Mouse (Mus musculus): ENCODE data around the gene Zfp663. TPM values are rescaled to one million over a fixed set of nuclear protein-coding genes. Genes with fewer than 3 reads are reported as not detected.

Zfp663 gene
- polyA plus RNA-seq, 1 experiment, result not detected

DNA sequence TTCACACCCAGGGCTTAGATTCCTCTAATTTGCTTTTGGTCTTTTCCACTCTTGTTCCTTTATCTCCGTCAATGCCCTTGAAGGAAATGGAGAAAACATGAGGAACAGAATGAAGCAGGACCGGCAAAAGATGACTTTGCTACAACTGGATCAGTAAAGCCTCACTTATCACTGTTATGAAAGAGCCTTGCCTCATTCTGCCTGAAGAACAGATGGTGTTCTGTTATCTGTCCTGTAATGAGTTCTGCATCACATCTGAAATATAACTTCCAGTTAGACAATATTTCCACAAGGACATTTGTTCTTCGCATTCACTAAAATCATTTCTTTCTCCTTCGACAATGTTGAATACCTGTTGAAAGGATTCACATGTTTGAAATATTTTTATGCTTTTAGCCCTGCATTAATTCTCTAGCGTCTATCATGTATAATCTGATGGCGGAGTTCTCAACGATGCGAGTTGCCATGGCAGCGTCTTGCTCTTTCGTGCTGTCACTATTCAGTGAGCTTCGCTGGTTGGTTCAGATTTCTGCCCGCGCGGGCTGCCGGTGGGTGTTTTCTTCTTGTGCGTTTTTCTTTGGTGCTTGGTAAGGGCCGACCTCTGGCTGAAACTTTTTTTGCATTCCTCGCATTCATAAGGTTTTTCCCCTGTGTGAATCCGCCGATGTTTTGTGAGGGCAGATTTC, 16.6 kb downstream of the Zfp663 start:
- TF ChIP-seq CTCF (conservative IDR thresholded peaks at IDR 0.05; ENCODE audit: insufficient read depth, insufficient read length, low read depth, low read length) (no peak), POLR2A (IDR thresholded peaks at IDR 0.05; ENCODE audit: low read depth, low read length) (no peak)
- DNase-seq, result no peak
- H3K27me3 ChIP-seq (replicated peaks; ENCODE audit: control insufficient read depth, insufficient read depth, low read length), result no peaks in the 10 kb centered on the region
- H3K4me1 ChIP-seq (ENCODE audit: control insufficient read depth, insufficient read depth, low read length), result no peaks in the 10 kb centered on the region
- no peaks in the 10 kb centered on the region for H3K36me3 ChIP-seq (ENCODE audit: control insufficient read depth, insufficient read depth, low read length)
- H3K27ac ChIP-seq (ENCODE audit: insufficient read depth, low read depth, low read length), result no peak overlapping the region
- H3K4me3 ChIP-seq (ENCODE audit: insufficient read depth, low read depth, low read length), result no peak overlapping the region
- 86% methylated on average over 20 of the region's 20 CpGs for WGBS

GRCm38 (mm10) chr2:165349466-165349865, 19.1 kb downstream of the Zfp663 start:
- Histone ChIP-seq H3K27me3 (replicated peaks; ENCODE audit: control insufficient read depth, insufficient read depth, low read length) (no peaks in the 10 kb centered on the region), H3K36me3 (ENCODE audit: control insufficient read depth, insufficient read depth, low read length) (no peaks in the 10 kb centered on the region), H3K27ac (ENCODE audit: insufficient read depth, low read depth, low read length) (no peak overlapping the region), H3K4me1 (ENCODE audit: control insufficient read depth, insufficient read depth, low read length) (no peaks in the 10 kb centered on the region), H3K4me3 (ENCODE audit: insufficient read depth, low read depth, low read length) (no peak overlapping the region)
- WGBS, result 15% methylated on average over 8 of the region's 8 CpGs
- TF ChIP-seq CTCF (conservative IDR thresholded peaks at IDR 0.05; ENCODE audit: insufficient read depth, insufficient read length, low read depth, low read length) (no peak; the same call in 1 of the 2 replicates), POLR2A (IDR thresholded peaks at IDR 0.05; ENCODE audit: low read depth, low read length) (no peak)
- DNase-seq, result no peak

DNA sequence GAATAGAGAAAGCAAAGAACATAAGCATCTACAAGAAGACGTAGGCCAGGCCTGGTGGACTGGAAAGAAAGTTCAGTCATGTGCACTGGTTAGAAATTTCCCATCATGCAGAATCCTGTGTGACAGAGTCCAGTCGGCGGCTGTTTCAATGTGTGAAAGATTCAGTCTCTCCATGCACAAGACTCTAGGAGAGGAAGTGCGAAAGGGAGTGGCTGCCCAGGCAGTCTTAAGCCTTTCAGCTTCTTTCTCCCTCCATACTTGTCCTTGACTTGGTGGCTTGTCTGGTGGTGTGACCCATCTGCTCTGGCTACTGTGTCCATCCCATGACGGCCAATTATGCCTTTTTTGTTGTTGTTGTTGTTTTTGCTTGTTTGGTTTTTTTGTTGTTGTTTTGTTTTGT, 22.3 kb downstream of the Zfp663 start:
- no peak overlapping the region for H3K27ac ChIP-seq (ENCODE audit: insufficient read depth, low read depth, low read length)
- H3K27me3 ChIP-seq (replicated peaks; ENCODE audit: control insufficient read depth, insufficient read depth, low read length), result no peaks in the 10 kb centered on the region
- H3K36me3 ChIP-seq (ENCODE audit: control insufficient read depth, insufficient read depth, low read length), result no peaks in the 10 kb centered on the region
- TF ChIP-seq POLR2A (IDR thresholded peaks at IDR 0.05; ENCODE audit: low read depth, low read length) (no peak), CTCF (conservative IDR thresholded peaks at IDR 0.05; ENCODE audit: insufficient read depth, insufficient read length, low read depth, low read length) (no peak)
- H3K4me1 ChIP-seq (ENCODE audit: control insufficient read depth, insufficient read depth, low read length), result no peaks in the 10 kb centered on the region
- H3K4me3 ChIP-seq (ENCODE audit: insufficient read depth, low read depth, low read length), result no peak overlapping the region
- WGBS, result 76% methylated on average over 5 of the region's 5 CpGs
- DNase-seq, result no peak

GRCm38 (mm10) chr2:165337191-165337590, 31.3 kb downstream of the Zfp663 start:
- Histone ChIP-seq H3K4me1 (ENCODE audit: control insufficient read depth, insufficient read depth, low read length) (0 out of 2 replicates have a peak, but pooled peaks cover 4% of the 10 kb centered on the region), H3K36me3 (ENCODE audit: control insufficient read depth, insufficient read depth, low read length) (no peaks in the 10 kb centered on the region), H3K4me3 (ENCODE audit: insufficient read depth, low read depth, low read length) (no peak overlapping the region), H3K27me3 (replicated peaks; ENCODE audit: control insufficient read depth, insufficient read depth, low read length) (no peaks in the 10 kb centered on the region), H3K27ac (ENCODE audit: insufficient read depth, low read depth, low read length) (no peak overlapping the region)
- peak; percentile 83 for DNase-seq
- WGBS, result 17% methylated on average over 3 of the region's 3 CpGs
- TF ChIP-seq CTCF (conservative IDR thresholded peaks at IDR 0.05; ENCODE audit: insufficient read depth, insufficient read length, low read depth, low read length), result peak; percentile 80
- TF ChIP-seq POLR2A (IDR thresholded peaks at IDR 0.05; ENCODE audit: low read depth, low read length), result no peak

DNA sequence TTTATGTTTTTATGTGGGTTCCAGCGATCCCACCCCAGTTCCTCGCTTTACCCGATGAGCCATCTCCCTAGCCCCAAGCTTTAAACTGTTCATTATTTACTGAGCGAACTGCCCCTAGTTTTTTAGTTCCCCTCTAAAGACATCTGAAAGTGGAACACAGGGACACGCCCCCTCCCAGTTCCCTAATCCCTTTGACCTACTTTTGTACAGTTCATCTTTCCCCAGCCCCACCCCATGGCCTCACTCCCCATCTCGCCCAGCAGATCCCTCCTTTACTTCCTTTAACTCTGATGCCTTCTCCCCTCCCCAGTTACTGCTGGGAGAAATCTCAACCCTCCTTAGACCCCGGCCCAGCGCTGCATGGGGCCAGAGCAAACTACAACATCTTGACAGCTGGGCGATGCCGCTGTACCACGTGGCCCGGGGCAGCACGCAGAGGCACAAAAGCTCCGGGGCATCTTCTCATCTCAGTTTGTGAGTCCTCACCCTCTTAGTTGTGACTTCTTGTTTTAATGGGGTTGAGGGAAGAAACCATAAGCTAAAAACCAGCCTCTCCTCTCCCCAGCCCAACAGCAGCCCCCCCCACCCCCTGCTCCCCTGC, 35.8 kb downstream of the Zfp663 start:
- DNase-seq, result no peak
- no peaks in the 10 kb centered on the region for H3K27me3 ChIP-seq (replicated peaks; ENCODE audit: control insufficient read depth, insufficient read depth, low read length)
- H3K4me3 ChIP-seq (ENCODE audit: insufficient read depth, low read depth, low read length), result no peak overlapping the region
- 0 out of 2 replicates have a peak, but pooled peaks cover 4% of the 10 kb centered on the region for H3K4me1 ChIP-seq (ENCODE audit: control insufficient read depth, insufficient read depth, low read length)
- no peaks in the 10 kb centered on the region for H3K36me3 ChIP-seq (ENCODE audit: control insufficient read depth, insufficient read depth, low read length)
- 61% methylated on average over 14 of the region's 14 CpGs for WGBS
- no peak overlapping the region for H3K27ac ChIP-seq (ENCODE audit: insufficient read depth, low read depth, low read length)
- TF ChIP-seq POLR2A (IDR thresholded peaks at IDR 0.05; ENCODE audit: low read depth, low read length), result no peak

DNA sequence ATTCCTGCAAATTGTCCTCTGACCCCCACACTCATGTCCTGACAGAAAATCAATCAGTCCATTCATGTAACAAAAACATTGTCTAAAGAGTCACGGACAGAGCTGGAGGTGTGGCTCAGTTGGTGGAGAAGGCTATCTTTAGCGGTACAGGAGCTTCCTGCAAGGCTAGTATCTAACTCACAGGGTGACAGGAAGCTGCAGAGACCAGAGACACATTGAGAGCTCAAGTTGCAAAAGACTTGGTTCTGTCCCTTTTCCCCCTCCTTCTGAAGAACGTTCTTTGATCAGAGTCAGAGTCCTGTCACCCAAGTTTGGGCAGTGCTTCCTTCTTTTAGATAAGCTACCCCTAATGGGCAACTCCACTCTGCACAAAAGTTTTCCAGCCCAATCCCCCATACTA, 38.8 kb downstream of the Zfp663 start:
- WGBS, result 33% methylated on average over 3 of the region's 3 CpGs
- H3K27ac ChIP-seq (ENCODE audit: insufficient read depth, low read depth, low read length), result no peak overlapping the region

DNA sequence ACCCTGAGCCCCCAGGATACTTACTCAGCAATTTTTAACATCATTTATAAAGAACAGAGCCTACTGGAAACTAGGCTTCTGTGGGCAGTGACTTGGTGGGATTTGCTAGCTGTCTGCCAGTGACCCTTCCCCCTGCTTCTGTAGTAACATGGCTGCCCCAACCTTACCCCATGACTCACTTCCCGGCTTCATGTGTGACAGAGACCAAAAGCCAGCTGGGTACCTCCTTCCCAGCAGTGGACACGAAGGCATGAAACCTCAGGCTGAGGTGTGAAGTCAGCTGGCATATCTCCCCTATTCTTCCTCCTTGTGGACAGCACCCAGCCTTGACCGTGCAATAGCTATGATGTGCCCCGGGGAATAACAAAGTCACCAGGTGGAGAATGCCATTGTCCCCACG, 39.8 kb downstream of the Zfp663 start:
- Histone ChIP-seq H3K27me3 (replicated peaks; ENCODE audit: control insufficient read depth, insufficient read depth, low read length) (no peaks in the 10 kb centered on the region), H3K27ac (ENCODE audit: insufficient read depth, low read depth, low read length) (no peak overlapping the region), H3K4me3 (ENCODE audit: insufficient read depth, low read depth, low read length) (no peak overlapping the region), H3K4me1 (ENCODE audit: control insufficient read depth, insufficient read depth, low read length) (peaks cover 12% of the 10 kb centered on the region; the same call in 1 of the 2 replicates), H3K36me3 (ENCODE audit: control insufficient read depth, insufficient read depth, low read length) (no peaks in the 10 kb centered on the region)
- TF ChIP-seq POLR2A (IDR thresholded peaks at IDR 0.05; ENCODE audit: low read depth, low read length), result no peak
- WGBS, result 76% methylated on average over 5 of the region's 5 CpGs
- no peak for DNase-seq

More for the DNA sequence above, 38.8 kb downstream of the Zfp663 start:
- TF ChIP-seq POLR2A (IDR thresholded peaks at IDR 0.05; ENCODE audit: low read depth, low read length) (no peak), CTCF (conservative IDR thresholded peaks at IDR 0.05; ENCODE audit: insufficient read depth, insufficient read length, low read depth, low read length) (no peak)
- no peak overlapping the region for H3K4me3 ChIP-seq (ENCODE audit: insufficient read depth, low read depth, low read length)
- H3K27me3 ChIP-seq (replicated peaks; ENCODE audit: control insufficient read depth, insufficient read depth, low read length), result no peaks in the 10 kb centered on the region
- DNase-seq, result no peak
- H3K36me3 ChIP-seq (ENCODE audit: control insufficient read depth, insufficient read depth, low read length), result no peaks in the 10 kb centered on the region
- peaks cover 4% of the 10 kb centered on the region; the same call in 1 of the 2 replicates for H3K4me1 ChIP-seq (ENCODE audit: control insufficient read depth, insufficient read depth, low read length)

Measured in kidney, adult 2 months (tissue).